Mouse (Mus musculus): ENCODE measurements around the gene Fam32a.

DNA sequence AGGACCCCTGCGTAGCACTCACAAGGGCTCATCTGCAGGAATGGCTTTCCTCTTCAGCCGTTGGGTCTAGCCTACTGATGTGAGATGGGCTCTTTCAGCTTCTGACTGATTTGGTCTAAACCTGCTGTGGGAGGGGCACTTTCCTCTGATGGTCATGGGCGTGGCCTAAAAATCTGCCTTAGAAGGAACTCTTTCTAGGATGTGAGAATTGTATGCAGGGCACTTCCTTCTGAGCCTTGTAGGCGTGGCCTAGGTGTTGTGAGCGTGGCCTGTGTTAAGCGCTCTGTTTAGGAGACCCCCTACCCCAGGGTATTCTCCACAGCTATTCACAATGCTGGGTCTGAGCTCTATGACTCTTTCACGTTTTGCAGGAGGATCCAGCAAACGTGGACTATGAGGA is 21.5 kb upstream of the Fam32a start:
- no peak for TF ChIP-seq MAFK (IDR thresholded peaks at IDR 0.05; ENCODE audit: insufficient read depth, low read depth, low read length)
- TF ChIP-seq CHD2 (IDR thresholded peaks at IDR 0.05; ENCODE audit: low read depth, low read length), result no peak
- TF ChIP-seq HCFC1 (IDR thresholded peaks at IDR 0.05; ENCODE audit: borderline replicate concordance, insufficient read depth, low read length), result no peak

All from ES-E14 (cell line).